Mouse (Mus musculus) kidney, embryonic 16.5 days (tissue): ENCODE data around the gene Large2. TPM values are rescaled to one million over a fixed set of nuclear protein-coding genes. Genes with fewer than 3 reads are reported as not detected.

Source experiments
- ATAC-seq: fragments of 200-750 bp; cut with Nextera tagmentation; 2 replicates; pipeline ENCODE4 v1.8.0; 2017; ENCODE audit warnings: moderate TSS enrichment; ENCODE audit not compliant: low FRiP score, low TSS enrichment
- H3K27ac ChIP-seq: fragments of 300-500 bp; sonication (generic); 2 replicates; pipeline ENCODE4 v1.5.1; 2014; ENCODE audit warnings: low read length
- H3K27me3 ChIP-seq: fragments of 300-500 bp; sonication (generic); 2 replicates; pipeline ENCODE4 v1.6.1; 2014; ENCODE audit warnings: low read length, control low read depth, mixed read lengths; ENCODE audit not compliant: insufficient read depth
- H3K36me3 ChIP-seq: fragments of 300-500 bp; sonication (generic); 2 replicates; pipeline ENCODE4 v1.6.1; 2014; ENCODE audit warnings: low read length, control low read depth, mixed read lengths; ENCODE audit not compliant: insufficient read depth
- H3K4me1 ChIP-seq: fragments of 300-500 bp; sonication (generic); 2 replicates; pipeline ENCODE4 v1.6.1; 2014; ENCODE audit warnings: low read length, control low read depth, mixed read lengths; ENCODE audit not compliant: insufficient read depth
- H3K4me2 ChIP-seq: fragments of 300-500 bp; sonication (generic); replicated peaks from 2 replicates; pipeline ENCODE4 v1.6.1; 2014; ENCODE audit warnings: low read depth, low read length
- H3K4me3 ChIP-seq: fragments of 300-500 bp; sonication (generic); 2 replicates; pipeline ENCODE4 v1.5.1; 2014; ENCODE audit warnings: mild to moderate bottlenecking, low read length
- H3K9ac ChIP-seq: fragments of 300-500 bp; sonication (generic); replicated peaks from 2 replicates; pipeline ENCODE4 v1.6.1; 2014; ENCODE audit warnings: low read length
- H3K9me3 ChIP-seq: fragments of 300-500 bp; sonication (generic); 2 replicates; pipeline ENCODE4 v1.6.1; 2016; ENCODE audit warnings: low read length, control low read depth
- WGBS: fragments of 180-500 bp; shearing (Covaris S2); extraction: QIAGEN DNeasy Blood & Tissue Kit; methylation state at CpG from one replicate; pipeline ENCODE4 v1.1.7; 2014; 5-methylcytosine and 5-hydroxymethylcytosine counted together
- polyA plus RNA-seq: library from polyadenylated mRNA; unstranded; fragments of >200 nt; fragmentation: Nextera tagmentation; extraction: Ambion mirVana; gene quantifications from 2 replicates; pipeline ENCODE4 v1.2.1, GENCODE M21; 2015

Large2 gene
- polyA plus RNA-seq, 1 experiment from 2014 or later = 35.8 TPM

DNA sequence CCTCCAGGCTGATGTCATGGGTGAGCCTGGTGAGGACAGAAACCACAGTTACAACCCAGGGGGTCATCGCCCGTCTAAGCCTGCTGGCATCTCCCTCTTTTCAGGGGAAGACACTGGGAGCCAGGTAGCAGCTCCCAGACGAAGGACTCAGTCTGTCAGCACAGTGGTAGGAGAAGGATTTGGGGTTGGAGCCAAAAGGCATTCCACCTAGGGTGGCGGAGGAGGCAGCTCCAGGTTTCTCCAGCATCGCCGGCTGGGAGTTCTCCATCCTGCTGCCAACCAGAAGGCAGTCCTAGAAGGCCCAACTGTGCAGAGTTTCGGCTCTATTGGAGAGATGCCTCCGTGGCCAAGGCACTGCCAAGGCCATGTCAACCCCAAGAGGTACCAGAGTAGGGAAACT, 16.4 kb upstream of the Large2 start:
- no peak for ATAC-seq
- H3K27ac ChIP-seq = no peak overlapping the region
- 77% methylated on average over 8 of the region's 8 CpGs for WGBS
- H3K9me3 ChIP-seq = no peaks in the 10 kb centered on the region
- no peaks in the 10 kb centered on the region for H3K27me3 ChIP-seq
- 0 out of 2 replicates have a peak overlapping the region, but pooled peaks have one; percentile 67 for H3K9ac ChIP-seq
- peak overlapping the region; percentile 46; the same call in 1 of the 2 replicates for H3K4me3 ChIP-seq
- peaks cover 12% of the 10 kb centered on the region for H3K36me3 ChIP-seq
- peaks cover 46% of the 10 kb centered on the region for H3K4me1 ChIP-seq
- peak overlapping the region; percentile 64; the same call in 1 of the 2 replicates for H3K4me2 ChIP-seq

DNA sequence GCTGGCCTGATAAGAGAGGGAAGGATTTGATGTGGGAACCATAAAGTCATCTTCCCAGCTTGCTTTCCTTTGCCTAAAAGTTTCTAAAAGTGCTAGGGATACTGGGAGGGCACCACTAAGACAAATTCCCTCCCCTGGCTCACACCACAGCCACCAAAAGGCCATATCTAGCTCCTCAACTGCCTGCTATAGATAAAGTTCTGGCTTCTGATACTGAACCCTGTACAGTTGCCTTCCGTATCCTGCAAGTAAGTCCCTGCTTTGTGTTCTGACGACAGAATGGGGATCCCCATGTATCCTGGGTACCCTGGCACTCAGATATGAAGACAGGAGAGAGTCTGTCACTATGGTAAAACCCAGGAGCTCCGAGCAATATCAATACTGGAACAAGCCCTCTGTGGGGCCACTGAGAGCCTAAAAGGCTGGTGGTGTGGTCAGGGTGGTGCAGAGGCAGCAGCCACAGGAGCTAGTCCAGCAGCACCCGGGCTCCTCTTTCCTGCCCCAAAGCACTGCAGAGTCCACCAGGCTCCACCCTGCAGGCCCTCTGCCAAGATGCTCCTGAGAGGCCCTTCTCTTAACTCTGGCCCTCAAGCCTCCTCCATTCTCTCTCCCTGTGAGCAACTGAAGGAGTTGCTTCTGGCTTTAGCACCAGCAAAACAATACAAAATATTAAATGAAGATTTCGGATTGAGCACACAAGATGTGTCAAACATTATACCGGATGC, 15.7 kb upstream of the Large2 start:
- ATAC-seq = no peak
- no peak overlapping the region for H3K9ac ChIP-seq
- peaks cover 20% of the 10 kb centered on the region for H3K36me3 ChIP-seq
- no peaks in the 10 kb centered on the region for H3K27me3 ChIP-seq
- H3K9me3 ChIP-seq = no peaks in the 10 kb centered on the region
- H3K4me2 ChIP-seq = no peak overlapping the region
- peaks cover 46% of the 10 kb centered on the region for H3K4me1 ChIP-seq
- no peak overlapping the region for H3K27ac ChIP-seq
- 75% methylated on average over 6 of the region's 6 CpGs for WGBS
- no peak overlapping the region for H3K4me3 ChIP-seq

DNA sequence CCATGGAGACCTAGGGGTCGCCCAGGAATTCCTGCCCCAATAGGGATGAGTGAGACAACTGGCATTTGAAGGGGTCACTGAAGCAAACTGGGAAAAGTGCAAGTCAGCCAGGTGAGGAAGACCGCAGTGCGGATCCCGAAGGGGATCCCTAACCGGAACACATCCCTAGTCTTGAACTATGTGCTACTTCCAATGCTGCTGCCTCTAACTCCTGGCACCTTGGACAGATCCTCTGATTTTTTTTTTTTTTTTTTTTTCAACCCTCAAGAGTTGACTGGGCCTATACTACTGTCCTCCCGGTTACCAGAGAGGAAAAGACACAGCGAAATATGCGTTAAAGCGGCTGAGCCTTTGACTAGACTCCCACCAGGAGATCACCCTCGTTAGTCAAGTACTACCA, 15.0 kb upstream of the Large2 start:
- no peaks in the 10 kb centered on the region for H3K27me3 ChIP-seq
- H3K4me3 ChIP-seq = peak overlapping the region; percentile 79
- H3K4me1 ChIP-seq = peaks cover 46% of the 10 kb centered on the region
- H3K27ac ChIP-seq = peak overlapping the region; percentile 84
- H3K36me3 ChIP-seq = peaks cover 25% of the 10 kb centered on the region
- 2% methylated on average over 10 of the region's 10 CpGs for WGBS
- H3K9me3 ChIP-seq = no peaks in the 10 kb centered on the region
- H3K9ac ChIP-seq = peak overlapping the region; percentile 75; the same call in 1 of the 2 replicates
- ATAC-seq = peak; percentile 7; the same call in 1 of the 2 replicates
- peak overlapping the region; percentile 70 for H3K4me2 ChIP-seq

DNA sequence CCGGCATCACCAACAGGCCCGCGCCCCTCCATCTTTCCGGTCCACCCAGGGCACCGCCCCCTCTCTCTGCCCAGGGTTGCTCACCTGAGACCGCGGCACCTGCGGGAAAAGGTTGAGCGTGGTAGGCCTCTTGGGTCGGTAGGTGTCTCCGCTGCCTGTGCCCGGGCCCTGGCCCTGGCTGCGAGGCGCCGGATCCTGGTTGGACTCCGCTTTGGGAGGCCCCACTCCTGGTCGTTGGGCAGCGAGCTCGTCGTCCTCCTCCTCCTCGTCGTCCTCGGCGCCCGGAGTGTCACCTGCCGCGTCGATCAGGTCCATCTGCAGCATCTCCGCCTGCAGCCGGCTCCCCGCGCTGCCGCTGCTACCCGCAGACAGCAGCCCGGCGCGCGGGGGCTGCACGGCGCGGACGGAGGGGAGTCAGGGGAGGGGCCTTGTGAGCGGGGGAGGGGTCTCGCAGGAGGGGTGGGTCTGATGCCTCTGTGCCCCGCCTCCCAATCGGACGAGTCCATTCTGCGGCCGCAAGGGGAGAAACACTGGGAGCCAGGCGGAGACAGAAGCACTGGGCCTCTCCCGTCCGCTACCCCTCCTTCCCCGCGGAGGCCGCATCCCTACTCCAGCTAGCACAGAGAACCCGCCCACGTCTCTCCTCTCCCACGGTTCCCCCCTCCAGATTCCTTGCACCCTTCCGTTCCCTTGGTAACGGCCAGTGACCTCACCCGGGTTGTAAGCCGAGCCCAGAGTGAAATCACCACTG, 14.4 kb upstream of the Large2 start:
- ATAC-seq = peak; percentile 92
- Histone ChIP-seq H3K27me3 (no peaks in the 10 kb centered on the region), H3K27ac (peak overlapping the region; percentile 84), H3K9ac (peak overlapping the region; percentile 75), H3K9me3 (no peaks in the 10 kb centered on the region), H3K4me1 (peaks cover 46% of the 10 kb centered on the region), H3K4me3 (peak overlapping the region; percentile 79), H3K36me3 (peaks cover 31% of the 10 kb centered on the region), H3K4me2 (peak overlapping the region; percentile 70)
- under 1% methylated on average over 51 of the region's 62 CpGs for WGBS

DNA sequence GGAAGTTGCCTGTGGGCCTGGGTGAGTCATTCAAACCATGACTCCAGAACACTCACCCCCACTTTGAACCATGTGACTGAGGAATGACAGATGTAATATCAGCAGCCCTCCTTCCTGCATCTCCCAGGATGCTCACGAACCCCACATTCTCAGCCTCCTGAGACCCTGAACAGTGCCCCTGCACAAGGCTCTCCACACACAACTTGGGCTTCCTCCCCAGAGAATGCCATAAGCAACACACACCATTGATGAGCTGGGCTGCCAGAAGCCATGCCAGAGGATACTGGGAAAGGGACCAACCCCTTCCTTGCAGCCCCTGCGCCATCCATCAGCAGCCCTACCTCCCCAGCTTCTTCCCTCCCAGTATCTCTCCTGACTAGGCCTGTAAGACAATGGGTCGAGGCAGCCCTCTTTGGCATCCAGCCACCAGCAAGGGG, 13.4 kb upstream of the Large2 start:
- H3K4me1 ChIP-seq = peaks cover 45% of the 10 kb centered on the region
- no peaks in the 10 kb centered on the region for H3K27me3 ChIP-seq
- no peak overlapping the region for H3K27ac ChIP-seq
- peak overlapping the region; percentile 75 for H3K9ac ChIP-seq
- peak overlapping the region; percentile 79 for H3K4me3 ChIP-seq
- H3K36me3 ChIP-seq = peaks cover 39% of the 10 kb centered on the region
- WGBS = 47% methylated on average over 3 of the region's 3 CpGs
- no peak for ATAC-seq
- no peaks in the 10 kb centered on the region for H3K9me3 ChIP-seq
- peak overlapping the region; percentile 70 for H3K4me2 ChIP-seq

DNA sequence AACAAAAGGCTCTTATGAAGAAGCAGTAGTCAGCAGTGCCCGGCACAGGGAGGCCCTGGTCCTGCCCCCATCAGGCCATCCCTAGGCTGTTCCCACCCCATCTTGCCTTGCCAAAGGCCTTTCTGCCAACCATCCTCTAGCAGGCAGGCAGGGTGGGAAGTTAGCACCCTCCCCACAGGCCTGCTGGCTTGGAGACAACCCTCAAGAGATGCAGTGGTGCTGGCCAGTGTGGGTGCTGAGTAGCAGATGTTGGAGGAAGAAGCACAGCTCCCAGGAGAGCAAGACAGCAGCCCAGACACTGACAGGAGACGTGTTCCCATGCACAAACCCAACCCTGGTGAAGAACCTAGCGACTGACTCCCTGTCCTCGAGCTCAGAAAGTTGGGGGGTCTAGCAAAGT, 13.0 kb upstream of the Large2 start:
- Histone ChIP-seq H3K27ac (no peak overlapping the region), H3K9me3 (no peaks in the 10 kb centered on the region), H3K4me1 (peaks cover 40% of the 10 kb centered on the region), H3K9ac (peak overlapping the region; percentile 29; the same call in 1 of the 2 replicates), H3K4me3 (no peak overlapping the region), H3K36me3 (peaks cover 43% of the 10 kb centered on the region), H3K4me2 (no peak overlapping the region), H3K27me3 (no peaks in the 10 kb centered on the region)
- WGBS = 86% methylated on average over 4 of the region's 4 CpGs
- no peak for ATAC-seq

DNA sequence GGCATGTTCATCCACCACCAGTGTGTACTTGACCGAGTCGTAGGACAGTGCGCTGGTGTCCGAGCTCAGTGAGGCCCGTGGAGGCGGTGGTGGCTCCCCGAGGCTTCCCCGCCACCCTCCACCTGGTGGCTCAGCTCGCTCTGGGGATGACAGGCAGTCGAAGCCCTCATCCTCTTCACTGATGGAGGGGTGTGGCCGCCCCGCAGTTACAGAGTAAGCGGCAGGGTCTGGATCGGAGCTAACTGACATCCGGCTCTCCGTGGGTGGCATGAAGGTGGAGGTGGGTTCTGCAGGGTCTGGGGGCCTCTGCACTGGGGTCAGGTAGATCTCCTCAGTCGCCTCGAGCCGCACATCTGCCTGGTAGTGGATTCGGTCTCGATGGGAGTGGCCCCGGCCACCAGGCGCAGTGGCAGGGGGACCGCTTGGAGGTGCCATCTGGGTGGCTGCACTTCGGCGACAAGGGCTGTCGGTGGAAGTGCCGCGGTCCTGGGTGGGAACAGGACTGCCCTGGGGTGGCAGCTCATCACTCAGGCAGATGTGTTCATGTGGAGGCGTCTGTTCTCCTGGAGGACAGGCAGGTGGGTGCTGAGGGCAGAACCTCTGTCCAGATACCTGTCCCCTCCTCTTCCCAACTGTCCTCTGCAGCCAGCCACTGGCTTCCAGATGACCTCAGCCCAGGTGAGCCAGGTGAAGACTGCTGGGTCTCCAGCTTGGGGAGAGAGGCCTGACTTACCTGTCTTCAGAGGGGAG, 12.3 kb upstream of the Large2 start:
- peaks cover 48% of the 10 kb centered on the region for H3K36me3 ChIP-seq
- ATAC-seq = no peak
- 87% methylated on average over 30 of the region's 30 CpGs for WGBS

DNA sequence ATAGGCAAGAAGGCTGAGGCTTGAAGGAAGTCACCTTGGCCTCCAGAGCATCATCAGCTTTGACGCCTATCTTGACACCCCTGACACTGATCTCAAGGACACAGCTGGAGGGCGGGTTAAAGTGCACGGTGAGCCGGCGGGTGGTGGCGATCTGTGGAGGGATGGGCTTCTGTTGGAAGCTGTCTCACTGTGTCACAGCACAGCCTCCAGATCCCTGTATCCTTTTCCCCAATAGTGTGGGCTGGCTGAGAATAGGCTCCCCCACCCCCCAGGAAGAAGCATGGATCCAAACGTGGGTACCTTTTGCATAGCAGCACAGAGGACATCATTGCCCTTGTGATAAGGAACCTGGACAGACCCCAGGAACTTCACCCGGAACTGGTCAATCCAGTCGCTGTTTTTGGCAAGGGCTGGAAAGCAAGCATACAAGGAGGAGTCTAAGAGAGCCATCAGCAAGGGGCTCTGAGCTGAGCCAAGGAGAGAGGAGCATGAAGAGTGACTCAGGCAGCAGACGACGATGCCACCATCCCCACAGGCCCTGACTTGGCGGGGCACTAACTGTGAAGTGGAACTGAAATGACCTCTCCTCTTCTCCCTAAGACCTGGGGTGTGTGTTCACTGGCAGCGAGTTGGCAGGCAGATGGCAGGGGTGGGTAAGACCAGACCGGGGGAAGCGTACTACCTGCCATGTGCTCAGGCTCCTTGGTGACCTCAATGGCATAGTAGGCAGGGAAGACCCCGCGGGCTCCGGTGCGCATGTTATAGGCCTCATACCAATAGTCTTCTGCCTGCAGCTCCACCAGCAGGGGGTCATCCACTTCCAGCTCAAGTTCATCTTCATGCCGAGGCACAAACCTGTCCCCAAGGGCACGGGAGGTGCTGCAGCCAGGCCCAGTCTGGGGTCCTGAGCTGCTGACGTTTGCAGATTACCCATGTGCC, 10.7 kb upstream of the Large2 start:
- H3K9me3 ChIP-seq = no peaks in the 10 kb centered on the region
- no peak overlapping the region for H3K9ac ChIP-seq
- WGBS = 76% methylated on average over 22 of the region's 22 CpGs
- peaks cover 56% of the 10 kb centered on the region for H3K36me3 ChIP-seq
- peaks cover 19% of the 10 kb centered on the region for H3K4me1 ChIP-seq
- H3K27ac ChIP-seq = no peak overlapping the region
- no peak for ATAC-seq
- H3K4me3 ChIP-seq = no peak overlapping the region
- H3K4me2 ChIP-seq = no peak overlapping the region
- H3K27me3 ChIP-seq = no peaks in the 10 kb centered on the region

More for the DNA sequence above, 12.3 kb upstream of the Large2 start:
- H3K9ac ChIP-seq = no peak overlapping the region
- no peaks in the 10 kb centered on the region for H3K27me3 ChIP-seq
- no peaks in the 10 kb centered on the region for H3K9me3 ChIP-seq
- H3K4me2 ChIP-seq = no peak overlapping the region
- no peak overlapping the region for H3K4me3 ChIP-seq
- peaks cover 34% of the 10 kb centered on the region for H3K4me1 ChIP-seq
- H3K27ac ChIP-seq = no peak overlapping the region

DNA sequence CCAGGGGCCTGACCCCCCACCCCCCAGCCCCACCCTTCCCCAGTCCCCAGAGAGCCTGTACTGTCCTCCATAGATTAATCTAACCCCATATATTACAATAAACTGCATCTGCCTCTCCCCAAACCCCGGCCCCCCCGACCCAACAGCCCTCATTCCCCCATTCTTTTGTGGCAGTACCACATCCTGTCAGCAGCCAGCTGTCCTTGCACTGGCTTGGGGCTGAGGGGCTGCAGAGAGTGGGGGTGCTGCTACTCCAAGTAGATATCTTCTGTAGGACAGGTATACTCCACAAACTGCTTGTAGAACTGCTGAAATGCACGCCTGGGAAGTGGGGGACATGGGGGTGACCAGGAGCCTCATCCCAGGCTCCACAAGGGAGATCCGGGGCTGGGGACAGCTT, 9.4 kb upstream of the Large2 start:
- no peak overlapping the region for H3K27ac ChIP-seq
- H3K9ac ChIP-seq = no peak overlapping the region
- H3K36me3 ChIP-seq = peaks cover 68% of the 10 kb centered on the region
- no peak for ATAC-seq
- H3K4me2 ChIP-seq = no peak overlapping the region
- no peaks in the 10 kb centered on the region for H3K27me3 ChIP-seq
- H3K4me1 ChIP-seq = peaks cover 9% of the 10 kb centered on the region
- WGBS = 83% methylated on average over 4 of the region's 4 CpGs
- no peak overlapping the region for H3K4me3 ChIP-seq
- no peaks in the 10 kb centered on the region for H3K9me3 ChIP-seq
